Mouse (Mus musculus) ES-Bruce4 (cell line): ENCODE measurements around the gene Tll2. TPM values are rescaled to one million over a fixed set of nuclear protein-coding genes. Genes with fewer than 3 reads are reported as not detected.

Source experiments
- H3K27ac ChIP-seq: 2 replicates; pipeline ENCODE4 v1.5.1; 2012; ENCODE audit warnings: low read length, inconsistent platforms; ENCODE audit not compliant: insufficient read depth
- H3K27me3 ChIP-seq: 2 replicates; pipeline ENCODE4 v1.6.1; 2012; ENCODE audit warnings: mild to moderate bottlenecking, low read length, inconsistent platforms; ENCODE audit not compliant: control insufficient read depth, poor library complexity, insufficient read depth, severe bottlenecking
- H3K36me3 ChIP-seq: 2 replicates; pipeline ENCODE4 v1.6.1; 2012; ENCODE audit warnings: inconsistent platforms, mild to moderate bottlenecking, low read length, moderate library complexity; ENCODE audit not compliant: control insufficient read depth, poor library complexity, insufficient read depth, severe bottlenecking
- H3K4me1 ChIP-seq: one replicate; pipeline ENCODE4 v1.8.1; 2011; ENCODE audit warnings: low read length; ENCODE audit not compliant: control insufficient read depth, insufficient read depth
- H3K4me3 ChIP-seq: 2 replicates; pipeline ENCODE4 v1.5.1; 2011; ENCODE audit warnings: low read depth, mild to moderate bottlenecking, low read length
- H3K9ac ChIP-seq: 2 replicates; pipeline ENCODE4 v1.6.1; 2012; ENCODE audit warnings: low read depth, mild to moderate bottlenecking, inconsistent platforms; ENCODE audit not compliant: poor library complexity, severe bottlenecking
- H3K9me3 ChIP-seq: replicated peaks from 2 replicates; pipeline ENCODE4 v1.6.1; 2012; ENCODE audit warnings: mild to moderate bottlenecking, low read length, inconsistent platforms; ENCODE audit not compliant: control insufficient read depth, poor library complexity, insufficient read depth, severe bottlenecking
- CTCF ChIP-seq: IDR thresholded peaks from one replicate; pipeline ENCODE4 v1.8.1; 2011; ENCODE audit warnings: low read depth, low read length
- EP300 ChIP-seq: IDR thresholded peaks from 2 replicates; pipeline ENCODE4 v1.6.1; 2011; ENCODE audit warnings: low read depth, low read length; ENCODE audit not compliant: insufficient read depth
- POLR2A ChIP-seq: IDR thresholded peaks from one replicate; pipeline ENCODE4 v1.8.1; 2011; ENCODE audit warnings: low read length; ENCODE audit not compliant: insufficient read depth
- polyA plus RNA-seq: library from polyadenylated mRNA; stranded (reverse); fragments of >200 nt; gene quantifications from 2 replicates; pipeline ENCODE4 v1.2.4, GENCODE M21; 2011; ENCODE audit warnings: low read depth; ENCODE audit not compliant: missing spikeins, insufficient read depth, insufficient read length

Tll2 gene
- polyA plus RNA-seq, 1 experiment = not detected

DNA sequence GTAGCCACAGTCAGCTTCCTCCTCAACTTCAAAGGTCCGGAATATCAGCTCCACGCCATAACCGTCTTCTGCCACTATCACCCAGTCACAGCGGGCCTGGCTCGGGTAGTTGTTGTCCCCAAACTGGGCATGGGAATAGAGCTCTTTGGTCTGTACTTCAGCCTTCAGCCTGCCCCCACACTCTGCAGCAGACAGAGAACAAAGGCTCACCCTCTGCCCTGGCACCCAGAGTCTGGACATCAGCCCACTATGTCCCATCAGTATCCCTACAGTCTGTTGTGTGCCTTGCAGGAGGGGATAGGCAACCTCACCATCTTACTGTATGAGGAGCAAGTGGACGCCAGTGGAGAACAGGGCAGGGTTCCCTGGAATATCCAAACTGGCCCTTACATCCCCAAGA lies 120.3 kb downstream of the Tll2 start:
- TF ChIP-seq EP300 (no peak), CTCF (no peak), POLR2A (no peak)
- Histone ChIP-seq H3K4me3 (no peak overlapping the region), H3K4me1 (no peaks in the 10 kb centered on the region)

DNA sequence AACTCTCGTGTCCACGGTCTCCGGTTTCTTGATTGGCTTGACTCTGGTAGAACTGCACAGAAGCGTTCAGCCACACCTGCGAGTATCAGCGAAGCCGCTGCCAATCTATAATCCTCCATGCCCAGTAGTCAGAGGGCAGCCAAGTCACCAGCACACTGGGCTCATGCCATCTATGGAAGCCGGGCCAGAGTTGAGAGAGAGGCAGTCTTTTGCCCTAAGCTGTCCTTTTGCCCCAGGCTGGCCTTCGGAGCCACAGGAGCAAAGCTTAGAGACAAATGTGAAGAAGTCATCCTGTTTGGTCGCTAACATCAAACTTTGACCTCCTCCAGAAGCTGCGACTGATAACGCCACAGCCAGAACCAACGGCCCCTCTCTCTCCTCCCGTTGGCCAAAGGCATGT lies 123.0 kb downstream of the Tll2 start:
- H3K9me3 ChIP-seq = no peaks in the 10 kb centered on the region
- no peaks in the 10 kb centered on the region for H3K27me3 ChIP-seq
- no peak overlapping the region for H3K9ac ChIP-seq
- no peak overlapping the region for H3K4me3 ChIP-seq
- no peaks in the 10 kb centered on the region for H3K36me3 ChIP-seq
- TF ChIP-seq POLR2A (no peak), CTCF (no peak), EP300 (no peak)
- H3K27ac ChIP-seq = no peak overlapping the region
- H3K4me1 ChIP-seq = no peaks in the 10 kb centered on the region

More for the DNA sequence above, 120.3 kb downstream of the Tll2 start:
- no peaks in the 10 kb centered on the region for H3K27me3 ChIP-seq
- H3K27ac ChIP-seq = no peak overlapping the region
- H3K9me3 ChIP-seq = no peaks in the 10 kb centered on the region
- H3K36me3 ChIP-seq = no peaks in the 10 kb centered on the region
- H3K9ac ChIP-seq = no peak overlapping the region

DNA sequence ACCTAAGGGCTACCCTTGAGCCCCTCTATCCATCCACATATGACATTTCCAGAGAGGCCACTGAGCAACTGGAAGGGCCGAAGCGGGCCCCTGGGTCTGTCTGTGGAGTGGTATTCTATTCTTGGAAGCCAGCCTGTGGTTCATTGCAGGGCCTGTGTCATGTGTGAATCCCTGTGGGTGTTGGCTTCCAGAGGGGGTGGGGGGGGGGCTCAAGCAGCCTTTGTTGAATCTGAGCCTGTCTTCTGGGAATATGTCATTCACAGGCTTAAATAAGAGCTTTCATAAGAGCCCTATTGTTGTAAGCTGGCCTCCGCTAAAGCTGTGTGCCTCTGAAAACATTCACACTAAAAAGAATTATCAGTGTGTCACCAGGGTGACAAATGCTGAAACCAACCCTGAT lies 125.0 kb downstream of the Tll2 start:
- no peak for TF ChIP-seq EP300
- no peak for TF ChIP-seq CTCF
- TF ChIP-seq POLR2A = no peak
- no peaks in the 10 kb centered on the region for H3K4me1 ChIP-seq
- no peaks in the 10 kb centered on the region for H3K9me3 ChIP-seq
- no peak overlapping the region for H3K27ac ChIP-seq
- H3K27me3 ChIP-seq = no peaks in the 10 kb centered on the region
- no peak overlapping the region for H3K9ac ChIP-seq
- no peaks in the 10 kb centered on the region for H3K36me3 ChIP-seq
- H3K4me3 ChIP-seq = no peak overlapping the region

DNA sequence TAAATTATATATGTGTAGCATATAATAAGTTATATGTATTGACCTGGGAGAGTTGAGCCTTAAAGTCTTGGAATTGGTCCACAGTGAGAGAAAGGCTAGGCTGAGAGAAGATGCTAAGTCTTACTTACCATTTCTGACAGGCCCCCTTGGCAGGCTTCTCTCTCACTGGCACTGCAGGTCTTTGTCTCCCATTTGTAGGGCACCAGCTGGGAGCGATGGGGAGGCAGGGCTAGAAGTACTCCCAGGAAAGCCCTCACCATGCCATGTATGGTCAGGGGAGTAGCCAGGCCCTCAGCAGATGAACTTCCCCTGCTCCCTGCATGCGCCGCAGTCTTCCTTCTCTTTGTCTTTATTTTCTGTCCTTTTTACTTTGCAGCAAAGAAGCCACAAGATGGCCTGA lies 129.7 kb downstream of the Tll2 start, which contains the start of gene Opalin:
Gene Opalin, minus strand, starts transcription at position 208 of the 400 bp plus-strand sequence.
- H3K27ac ChIP-seq = no peak within 1 kb of the TSS
- H3K36me3 ChIP-seq = no peaks in the 10 kb centered on the region
- H3K4me1 ChIP-seq = no peaks in the 10 kb centered on the region
- H3K4me3 ChIP-seq = no peak within 1 kb of the TSS
- H3K27me3 ChIP-seq = no peaks in the 10 kb centered on the region
- TF ChIP-seq EP300 (no peak), POLR2A (no peak), CTCF (no peak)
- H3K9me3 ChIP-seq = no peaks in the 10 kb centered on the region
- H3K9ac ChIP-seq = no peak within 1 kb of the TSS

DNA sequence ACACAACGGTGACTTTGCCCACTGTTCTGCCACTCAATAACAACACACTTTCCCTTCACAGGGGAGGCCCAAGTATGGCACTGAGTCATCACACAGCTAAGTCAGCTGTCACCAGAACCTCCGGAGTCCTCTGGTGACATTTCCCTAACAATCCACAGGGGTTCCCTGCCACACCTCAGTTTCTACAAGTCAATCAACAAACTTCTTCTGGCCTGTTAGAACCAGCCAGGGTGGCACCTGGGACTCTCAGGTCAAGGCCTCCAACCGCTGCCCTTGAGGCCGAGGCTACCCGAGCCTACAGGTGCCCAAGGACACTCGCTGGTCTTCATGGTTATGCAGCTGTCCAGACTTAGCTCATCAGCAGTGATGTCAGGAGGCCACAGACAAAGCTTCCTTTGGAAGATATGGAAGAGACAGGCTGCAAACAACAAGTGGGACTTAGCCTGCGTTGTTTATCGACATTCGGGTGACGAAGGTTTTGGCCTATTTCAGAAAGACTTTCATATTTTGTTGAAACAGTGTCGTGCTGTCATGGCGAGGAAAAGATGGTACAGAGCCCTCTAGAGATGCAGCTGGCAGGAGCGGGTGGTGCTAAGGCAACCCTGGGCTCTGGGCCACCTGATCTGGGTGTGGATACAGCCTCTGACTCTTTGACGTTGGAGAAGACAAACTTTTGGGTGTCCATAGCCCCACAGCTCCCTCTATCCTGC lies 132.7 kb downstream of the Tll2 start:
- no peaks in the 10 kb centered on the region for H3K27me3 ChIP-seq
- H3K36me3 ChIP-seq = no peaks in the 10 kb centered on the region
- H3K9ac ChIP-seq = no peak overlapping the region
- no peak overlapping the region for H3K4me3 ChIP-seq
- no peak overlapping the region for H3K27ac ChIP-seq
- no peaks in the 10 kb centered on the region for H3K4me1 ChIP-seq
- no peak for TF ChIP-seq POLR2A
- no peak for TF ChIP-seq CTCF
- TF ChIP-seq EP300 = no peak
- no peaks in the 10 kb centered on the region for H3K9me3 ChIP-seq

DNA sequence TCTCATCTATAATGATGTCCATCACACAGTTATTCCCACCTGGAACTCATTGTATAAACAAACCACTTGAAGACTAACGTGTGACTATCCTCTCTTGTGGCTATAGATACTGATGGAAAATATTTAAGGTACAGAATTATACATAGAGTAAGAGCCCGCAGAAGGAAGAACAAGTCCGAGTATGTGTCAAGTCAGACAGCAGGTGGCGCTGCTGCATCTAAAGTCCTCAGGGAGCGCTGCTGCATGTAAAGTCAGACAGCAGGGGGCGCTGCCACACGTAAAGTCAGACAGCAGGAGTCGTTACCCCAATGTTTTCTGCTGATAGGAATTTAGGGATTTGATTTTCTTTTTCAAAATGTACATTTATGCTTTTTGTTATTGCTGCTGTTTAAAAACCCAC lies 135.1 kb downstream of the Tll2 start:
- Histone ChIP-seq H3K27me3 (no peaks in the 10 kb centered on the region), H3K4me1 (no peaks in the 10 kb centered on the region), H3K27ac (no peak overlapping the region), H3K36me3 (no peaks in the 10 kb centered on the region), H3K9ac (no peak overlapping the region), H3K9me3 (no peaks in the 10 kb centered on the region; the same call in 1 of the 2 replicates), H3K4me3 (no peak overlapping the region)
- peak; percentile 100 for TF ChIP-seq CTCF
- TF ChIP-seq EP300 = no peak
